Mouse (Mus musculus) ES-E14 (cell line): ENCODE measurements around the gene Gm47969.

Experiments used
- CHD2 ChIP-seq: IDR thresholded peaks from 2 replicates; pipeline ENCODE4 v1.6.1; 2014; ENCODE audit warnings: mild to moderate bottlenecking, low read depth, low read length, inconsistent platforms
- HCFC1 ChIP-seq: IDR thresholded peaks from 2 replicates; pipeline ENCODE4 v1.6.1; 2012; ENCODE audit warnings: low read length, inconsistent platforms, borderline replicate concordance; ENCODE audit not compliant: insufficient read depth
- ZNF384 ChIP-seq: IDR thresholded peaks from 2 replicates; pipeline ENCODE4 v1.6.1; 2012; ENCODE audit warnings: low read depth, low read length, inconsistent platforms

DNA sequence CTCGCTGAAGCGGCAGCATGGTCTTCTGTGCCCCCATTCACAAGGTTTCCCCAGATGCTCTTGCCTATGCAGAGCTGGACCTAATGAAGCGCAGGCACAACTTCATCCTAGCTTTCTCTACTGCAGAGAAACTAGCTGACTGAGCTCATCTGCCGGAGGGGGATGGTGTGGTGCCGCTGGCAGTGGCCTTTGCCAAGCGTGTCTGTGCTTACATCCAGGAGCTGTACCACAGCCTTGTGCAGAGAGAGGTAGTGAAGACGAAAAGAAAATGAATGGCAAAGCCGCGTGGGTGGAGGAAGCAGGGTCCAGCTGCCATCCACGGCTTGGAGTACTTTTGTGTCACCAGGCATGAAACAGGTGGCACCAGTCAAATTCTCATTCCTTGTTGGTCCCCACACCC is 22.5 kb downstream of the Gm47969 start:
- TF ChIP-seq HCFC1 (no peak), CHD2 (no peak), ZNF384 (no peak)
